19 mouse cellular contexts compared by ENCODE assay signal in genomic region chr8:126064587-126065145, GRCm38 (mm10).
DNase-seq lines count a peak whose midpoint lies in the region; ATAC-seq and TF ChIP-seq lines count a peak whose summit lies in the region.
"Had no signal": no experiment of that assay in that cellular context is flagged by ENCODE, and none has a peak within 500 bp of the region (broad histone marks: within the 10 kb centered on the region; RNA-seq: fewer than 3 reads in every experiment).

No protein-coding gene starts in this region.

- no peak for DNase-seq in forebrain, embryonic 10.5 days (ENCODE audit: extremely low spot score, low spot score)
- no peak for DNase-seq in lung, postnatal 14 days
- DNase-seq in hindbrain, postnatal 0 days (ENCODE audit: low spot score), result no peak
- no peak for DNase-seq in left cerebral cortex, adult 11 months (ENCODE audit: low spot score)
- DNase-seq: adrenal gland, adult 8-10 months; embryo, embryonic 11 days; kidney, adult 18-20 months; lung, adult 18-20 months had no signal

- H3K9ac ChIP-seq in forebrain, embryonic 13.5 days, result no peak overlapping the region
- H3K9ac ChIP-seq in hindbrain, embryonic 12.5 days, result no peak overlapping the region
- H3K9ac ChIP-seq in hindbrain, embryonic 16.5 days (ENCODE audit: low read depth, low read length), result no peak overlapping the region
- H3K9ac ChIP-seq in lung, embryonic 15.5 days, result no peak overlapping the region
- H3K9ac ChIP-seq in hindbrain, postnatal 0 days (replicated peaks; ENCODE audit: low read length), result no peak overlapping the region
- H3K9ac ChIP-seq: embryonic facial prominence, embryonic 13.5 days; limb, embryonic 13.5 days; liver, embryonic 12.5 days had no signal

- H3K4me2 ChIP-seq in forebrain, embryonic 13.5 days, result peak overlapping the region; percentile 7; the same call in 1 of the 2 replicates
- H3K4me2 ChIP-seq in hindbrain, embryonic 12.5 days (replicated peaks), result no peak overlapping the region
- H3K4me2 ChIP-seq in hindbrain, embryonic 16.5 days (ENCODE audit: low read length), result no peak overlapping the region
- no peak overlapping the region for H3K4me2 ChIP-seq in lung, embryonic 15.5 days
- no peak overlapping the region for H3K4me2 ChIP-seq in hindbrain, postnatal 0 days (ENCODE audit: low read depth, low read length)
- H3K4me2 ChIP-seq: embryonic facial prominence, embryonic 13.5 days; heart, embryonic 11.5 days; limb, embryonic 13.5 days; liver, embryonic 12.5 days had no signal

- H3K4me1 ChIP-seq in forebrain, embryonic 13.5 days, result peaks cover 15% of the 10 kb centered on the region
- peaks cover 7% of the 10 kb centered on the region; the same call in 1 of the 2 replicates for H3K4me1 ChIP-seq in forebrain, embryonic 10.5 days
- 0 out of 2 replicates have a peak, but pooled peaks cover 2% of the 10 kb centered on the region for H3K4me1 ChIP-seq in hindbrain, embryonic 12.5 days
- peaks cover 5% of the 10 kb centered on the region for H3K4me1 ChIP-seq in hindbrain, embryonic 16.5 days (ENCODE audit: control insufficient read depth, insufficient read depth, low read depth, low read length)
- H3K4me1 ChIP-seq in lung, embryonic 15.5 days, result no peaks in the 10 kb centered on the region
- peaks cover 16% of the 10 kb centered on the region for H3K4me1 ChIP-seq in hindbrain, postnatal 0 days (ENCODE audit: insufficient read depth, low read length)
- H3K4me1 ChIP-seq: embryonic facial prominence, embryonic 13.5 days; liver, embryonic 12.5 days had no signal

- no peak overlapping the region for H3K4me3 ChIP-seq in forebrain, embryonic 13.5 days
- H3K4me3 ChIP-seq in forebrain, embryonic 10.5 days, result no peak overlapping the region
- H3K4me3 ChIP-seq in hindbrain, embryonic 12.5 days, result no peak overlapping the region
- H3K4me3 ChIP-seq in hindbrain, embryonic 16.5 days (ENCODE audit: low read length), result no peak overlapping the region
- H3K4me3 ChIP-seq in lung, embryonic 15.5 days, result no peak overlapping the region
- H3K4me3 ChIP-seq in hindbrain, postnatal 0 days (ENCODE audit: low read length), result no peak overlapping the region
- H3K4me3 ChIP-seq: embryonic facial prominence, embryonic 13.5 days; erythroblast, embryonic 14.5 days; limb, embryonic 13.5 days; liver, embryonic 12.5 days; midbrain, embryonic 10.5 days had no signal

- no peak overlapping the region for H3K27ac ChIP-seq in forebrain, embryonic 13.5 days
- no peak overlapping the region for H3K27ac ChIP-seq in forebrain, embryonic 10.5 days
- 0 out of 2 replicates have a peak overlapping the region, but pooled peaks have one; percentile 23 for H3K27ac ChIP-seq in hindbrain, embryonic 12.5 days
- H3K27ac ChIP-seq in hindbrain, embryonic 16.5 days (ENCODE audit: low read depth, low read length), result no peak overlapping the region
- peak overlapping the region; percentile 64; the same call in 1 of the 2 replicates for H3K27ac ChIP-seq in lung, embryonic 15.5 days
- H3K27ac ChIP-seq in hindbrain, postnatal 0 days, result peak overlapping the region; percentile 57; the same call in 1 of the 2 replicates
- H3K27ac ChIP-seq: embryonic facial prominence, embryonic 13.5 days; limb, embryonic 13.5 days; liver, embryonic 12.5 days; midbrain, embryonic 10.5 days had no signal

- no peaks in the 10 kb centered on the region for H3K9me3 ChIP-seq in forebrain, embryonic 13.5 days (replicated peaks)
- no peaks in the 10 kb centered on the region for H3K9me3 ChIP-seq in forebrain, embryonic 10.5 days
- no peaks in the 10 kb centered on the region for H3K9me3 ChIP-seq in hindbrain, embryonic 12.5 days (replicated peaks)
- H3K9me3 ChIP-seq in hindbrain, embryonic 16.5 days (ENCODE audit: control insufficient read depth, low read length), result no peaks in the 10 kb centered on the region
- H3K9me3 ChIP-seq in lung, embryonic 15.5 days, result no peaks in the 10 kb centered on the region
- H3K9me3 ChIP-seq in hindbrain, postnatal 0 days (ENCODE audit: low read length), result no peaks in the 10 kb centered on the region
- H3K9me3 ChIP-seq: embryonic facial prominence, embryonic 13.5 days; limb, embryonic 13.5 days; liver, embryonic 12.5 days; midbrain, embryonic 10.5 days had no signal

- WGBS in forebrain, embryonic 13.5 days, result 33% methylated on average over 8 of the region's 8 CpGs
- WGBS in forebrain, embryonic 10.5 days, result 56% methylated on average over 8 of the region's 8 CpGs
- 27% methylated on average over 8 of the region's 8 CpGs for WGBS in hindbrain, embryonic 12.5 days
- 28% methylated on average over 8 of the region's 8 CpGs for WGBS in hindbrain, embryonic 16.5 days
- 30% methylated on average over 8 of the region's 8 CpGs for WGBS in lung, embryonic 15.5 days
- WGBS in hindbrain, postnatal 0 days, result 21% methylated on average over 8 of the region's 8 CpGs

- no peak for TF ChIP-seq CTCF in hindbrain, postnatal 0 days (IDR thresholded peaks at IDR 0.05; ENCODE audit: low read depth)

- no peaks in the 10 kb centered on the region for H3K27me3 ChIP-seq in forebrain, embryonic 13.5 days
- 0 out of 2 replicates have a peak, but pooled peaks cover 5% of the 10 kb centered on the region for H3K27me3 ChIP-seq in forebrain, embryonic 10.5 days (ENCODE audit: poor library complexity, severe bottlenecking)
- H3K27me3 ChIP-seq in hindbrain, embryonic 12.5 days, result no peaks in the 10 kb centered on the region
- H3K27me3 ChIP-seq in hindbrain, embryonic 16.5 days (replicated peaks; ENCODE audit: control insufficient read depth, insufficient read depth, low read length), result no peaks in the 10 kb centered on the region
- H3K27me3 ChIP-seq in lung, embryonic 15.5 days, result no peaks in the 10 kb centered on the region
- no peaks in the 10 kb centered on the region for H3K27me3 ChIP-seq in hindbrain, postnatal 0 days (ENCODE audit: insufficient read depth, low read length)
- H3K27me3 ChIP-seq: embryonic facial prominence, embryonic 13.5 days; liver, embryonic 12.5 days had no signal

- ATAC-seq in forebrain, embryonic 13.5 days, result no peak
- ATAC-seq in hindbrain, embryonic 12.5 days (ENCODE audit: low FRiP score), result no peak
- no peak for ATAC-seq in hindbrain, embryonic 16.5 days
- ATAC-seq in lung, embryonic 15.5 days (ENCODE audit: borderline replicate concordance, extremely low read depth, low FRiP score, low TSS enrichment), result no peak
- no peak for ATAC-seq in hindbrain, postnatal 0 days
- ATAC-seq: activated CD4-positive, CD25-positive, alpha-beta regulatory T cell, adult 4 months; liver, embryonic 12.5 days had no signal

- no peaks in the 10 kb centered on the region for H3K36me3 ChIP-seq in forebrain, embryonic 13.5 days (ENCODE audit: poor library complexity, severe bottlenecking)
- H3K36me3 ChIP-seq in forebrain, embryonic 10.5 days (replicated peaks), result no peaks in the 10 kb centered on the region
- H3K36me3 ChIP-seq in hindbrain, embryonic 12.5 days, result no peaks in the 10 kb centered on the region
- no peaks in the 10 kb centered on the region for H3K36me3 ChIP-seq in hindbrain, embryonic 16.5 days (ENCODE audit: control insufficient read depth, insufficient read depth, low read length)
- no peaks in the 10 kb centered on the region for H3K36me3 ChIP-seq in lung, embryonic 15.5 days
- H3K36me3 ChIP-seq in hindbrain, postnatal 0 days (ENCODE audit: insufficient read depth, low read length), result no peaks in the 10 kb centered on the region
- H3K36me3 ChIP-seq: embryonic facial prominence, embryonic 13.5 days; limb, embryonic 13.5 days; liver, embryonic 12.5 days; midbrain, embryonic 10.5 days had no signal

Comparison
In these comparisons a context has a peak if more than half of its experiments do, and no peak if none do; other contexts are left out.
1. H3K27ac ChIP-seq: peak in hindbrain, embryonic 12.5 days (single experiment), lung, embryonic 15.5 days (single experiment) and hindbrain, postnatal 0 days (single experiment); none in forebrain, embryonic 13.5 days (single experiment), forebrain, embryonic 10.5 days (single experiment) and hindbrain, embryonic 16.5 days (single experiment).